Mouse (Mus musculus) embryonic facial prominence, embryonic 14.5 days (tissue): ENCODE results near the gene Cadps. TPM values are rescaled to one million over a fixed set of nuclear protein-coding genes. Genes with fewer than 3 reads are reported as not detected.

Experiments used
- ATAC-seq: fragments of 200-750 bp; cut with Nextera tagmentation; 2 replicates; pipeline ENCODE4 v1.8.0; 2017; ENCODE audit warnings: low read depth, moderate number of reproducible peaks, moderate TSS enrichment
- DNase-seq: peaks from one replicate; pipeline ENCODE4 v3.0.0-alpha.2; 2015; ENCODE audit warnings: low spot score
- H3K27ac ChIP-seq: fragments of 300-500 bp; sonication (generic); replicated peaks from 2 replicates; pipeline ENCODE4 v1.5.1; 2014; ENCODE audit warnings: low read depth, mild to moderate bottlenecking, low read length, moderate library complexity
- H3K27me3 ChIP-seq: fragments of 300-500 bp; sonication (generic); replicated peaks from 2 replicates; pipeline ENCODE4 v1.6.1; 2014; ENCODE audit warnings: low read length; ENCODE audit not compliant: control insufficient read depth, insufficient read depth
- H3K36me3 ChIP-seq: fragments of 300-500 bp; sonication (generic); 2 replicates; pipeline ENCODE4 v1.6.1; 2014; ENCODE audit warnings: low read length, mixed read lengths; ENCODE audit not compliant: control insufficient read depth, insufficient read depth
- H3K4me1 ChIP-seq: fragments of 300-500 bp; sonication (generic); 2 replicates; pipeline ENCODE4 v1.6.1; 2014; ENCODE audit warnings: antibody characterized with exemption, low read length; ENCODE audit not compliant: control insufficient read depth, insufficient read depth
- H3K4me2 ChIP-seq: fragments of 300-500 bp; sonication (generic); 2 replicates; pipeline ENCODE4 v1.6.1; 2014; ENCODE audit warnings: low read depth, mild to moderate bottlenecking, low read length, moderate library complexity, mixed read lengths
- H3K4me3 ChIP-seq: fragments of 300-500 bp; sonication (generic); 2 replicates; pipeline ENCODE4 v1.5.1; 2014; ENCODE audit warnings: low read depth, mild to moderate bottlenecking, low read length
- H3K9ac ChIP-seq: fragments of 300-500 bp; sonication (generic); 2 replicates; pipeline ENCODE4 v1.6.1; 2014; ENCODE audit warnings: low read depth, mild to moderate bottlenecking, low read length, moderate library complexity, mixed read lengths
- H3K9me3 ChIP-seq: fragments of 300-500 bp; sonication (generic); 2 replicates; pipeline ENCODE4 v1.6.1; 2016; ENCODE audit warnings: low read length; ENCODE audit not compliant: control insufficient read depth
- WGBS: fragments of 180-500 bp; shearing (Covaris S2); extraction: QIAGEN DNeasy Blood & Tissue Kit; methylation state at CpG from one replicate; pipeline ENCODE4 v1.1.7; 2014; 5-methylcytosine and 5-hydroxymethylcytosine counted together
- polyA plus RNA-seq: library from polyadenylated mRNA; unstranded; fragments of >200 nt; fragmentation: Nextera tagmentation; extraction: Ambion mirVana; gene quantifications from 2 replicates; pipeline ENCODE4 v1.2.1, GENCODE M21; 2014

The Cadps gene
- polyA plus RNA-seq, 1 experiment from 2014 or later, result 5.0 TPM

DNA sequence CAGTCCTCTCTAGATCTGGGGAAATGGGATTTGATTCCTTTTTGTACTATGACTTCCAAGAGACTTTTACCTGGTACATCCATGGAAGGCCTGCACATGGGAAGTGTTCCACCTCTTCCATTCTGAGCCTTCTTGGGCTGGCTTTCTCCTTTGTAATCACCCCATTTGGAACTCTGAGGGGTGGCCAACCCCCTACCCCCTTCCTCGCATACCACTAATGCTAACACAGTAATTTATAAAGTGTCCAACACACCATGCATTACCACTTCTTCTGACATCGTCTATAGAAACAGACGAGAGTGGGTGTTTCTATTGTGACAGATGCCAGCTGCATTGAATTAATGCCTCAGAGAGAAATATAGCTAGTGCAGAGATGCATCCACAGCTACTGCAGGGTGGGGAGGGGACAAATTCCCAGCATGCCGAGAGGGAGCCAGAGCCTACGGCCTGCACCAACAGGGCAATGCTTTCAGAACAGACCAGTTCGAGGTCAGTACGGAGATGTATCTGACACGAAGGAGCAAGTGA lies 367.8 kb downstream of the Cadps start:
- Histone ChIP-seq H3K4me1 (peaks cover 3% of the 10 kb centered on the region; the same call in 1 of the 2 replicates), H3K36me3 (no peaks in the 10 kb centered on the region), H3K27ac (no peak overlapping the region), H3K9me3 (no peaks in the 10 kb centered on the region), H3K4me3 (no peak overlapping the region), H3K9ac (no peak overlapping the region), H3K4me2 (no peak overlapping the region), H3K27me3 (no peaks in the 10 kb centered on the region; the same call in 1 of the 2 replicates)
- DNase-seq, result no peak
- WGBS, result 60% methylated on average over 8 of the region's 8 CpGs
- ATAC-seq, result no peak

DNA sequence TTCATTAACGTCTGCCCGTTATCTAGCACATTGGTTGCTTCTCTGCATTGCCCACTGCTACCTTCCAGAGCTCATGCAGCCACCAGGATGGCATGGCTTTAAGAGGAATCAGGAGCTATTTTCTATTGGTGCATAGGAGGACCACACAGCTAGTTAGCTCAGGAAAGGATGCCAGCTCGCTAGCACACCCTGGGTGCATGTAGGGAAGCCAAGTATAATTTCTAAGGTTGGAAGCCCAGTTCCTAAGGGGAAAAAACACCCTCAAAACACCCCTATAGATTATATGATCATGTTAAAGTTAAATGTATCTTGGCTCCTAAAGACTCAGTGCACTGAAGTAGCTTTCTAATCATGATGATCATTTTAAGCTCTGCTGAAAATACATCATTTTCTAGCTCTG lies 372.1 kb downstream of the Cadps start:
- no peak overlapping the region for H3K4me3 ChIP-seq
- no peak for DNase-seq
- 78% methylated on average over 3 of the region's 3 CpGs for WGBS
- H3K9ac ChIP-seq, result no peak overlapping the region
- H3K27me3 ChIP-seq, result no peaks in the 10 kb centered on the region
- H3K9me3 ChIP-seq, result no peaks in the 10 kb centered on the region
- H3K36me3 ChIP-seq, result no peaks in the 10 kb centered on the region
- H3K4me2 ChIP-seq, result no peak overlapping the region
- no peaks in the 10 kb centered on the region for H3K4me1 ChIP-seq
- ATAC-seq, result no peak
- H3K27ac ChIP-seq, result no peak overlapping the region

DNA sequence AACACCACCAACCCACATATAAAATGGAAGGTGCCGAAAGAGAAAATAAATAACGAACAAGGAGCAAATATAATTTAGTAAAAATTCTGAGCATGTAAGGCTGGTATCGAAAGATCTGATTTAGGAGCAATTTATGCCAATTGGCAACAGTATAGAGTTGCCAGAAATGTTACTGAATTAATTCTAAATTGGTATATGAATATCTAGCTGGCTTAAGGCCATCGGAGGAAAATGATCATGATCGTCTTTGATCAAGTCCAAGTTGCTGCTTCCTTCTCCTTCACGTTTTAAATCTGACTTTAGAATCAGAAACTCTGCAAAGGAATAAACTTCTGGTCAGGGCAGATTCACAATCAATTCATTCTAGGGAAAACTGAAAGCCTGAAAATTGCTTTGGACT lies 374.0 kb downstream of the Cadps start:
- H3K4me2 ChIP-seq, result no peak overlapping the region
- ATAC-seq (no peak), DNase-seq (no peak)
- no peaks in the 10 kb centered on the region for H3K4me1 ChIP-seq
- H3K9ac ChIP-seq, result no peak overlapping the region
- no peak overlapping the region for H3K27ac ChIP-seq
- no peaks in the 10 kb centered on the region for H3K36me3 ChIP-seq
- H3K4me3 ChIP-seq, result no peak overlapping the region
- no peaks in the 10 kb centered on the region for H3K27me3 ChIP-seq
- H3K9me3 ChIP-seq, result no peaks in the 10 kb centered on the region
- 89% methylated on average over 6 of the region's 6 CpGs for WGBS

DNA sequence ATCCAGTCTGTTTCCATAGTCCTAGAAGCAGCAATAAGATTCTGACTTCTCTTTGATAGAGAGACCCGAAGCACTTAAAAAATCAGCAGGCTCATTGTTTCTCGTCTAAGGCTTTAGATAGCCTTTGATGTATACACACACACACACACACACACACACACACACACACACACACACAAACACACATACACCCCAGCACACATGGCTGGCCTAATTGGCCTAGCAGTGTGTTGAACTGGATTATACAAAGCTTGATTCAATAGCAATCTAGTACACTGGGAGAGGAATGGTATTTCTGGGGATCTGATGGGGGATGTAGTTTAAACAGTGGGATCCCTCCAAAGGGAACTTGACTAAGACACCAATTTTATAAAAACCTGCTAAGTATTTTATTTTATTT lies 381.9 kb downstream of the Cadps start:
- Histone ChIP-seq H3K9ac (no peak overlapping the region), H3K4me1 (no peaks in the 10 kb centered on the region), H3K27ac (no peak overlapping the region), H3K9me3 (no peaks in the 10 kb centered on the region), H3K4me2 (no peak overlapping the region), H3K4me3 (no peak overlapping the region), H3K36me3 (no peaks in the 10 kb centered on the region), H3K27me3 (no peaks in the 10 kb centered on the region)
- ATAC-seq, result no peak
- WGBS, result 64% methylated on average over 2 of the region's 2 CpGs
- DNase-seq, result no peak

DNA sequence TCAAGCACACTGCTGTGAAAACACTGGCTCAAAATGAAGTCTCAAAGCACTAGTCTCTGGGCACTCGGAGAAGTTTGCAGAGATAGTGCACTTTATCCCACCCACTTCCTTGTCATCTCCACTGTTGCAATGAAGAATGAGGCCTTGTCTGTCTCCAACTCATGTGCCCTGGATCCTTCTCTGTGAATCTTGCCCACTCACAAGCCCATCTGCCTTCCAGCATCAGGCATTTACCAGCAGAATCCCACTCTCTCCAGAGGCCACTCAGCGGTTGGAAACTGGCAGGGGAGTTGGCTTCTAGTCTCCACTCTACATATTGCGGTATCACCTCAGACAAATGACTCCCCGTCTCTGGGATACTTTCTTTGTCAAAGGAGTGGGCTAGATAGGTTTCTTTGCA lies 384.9 kb downstream of the Cadps start:
- H3K4me2 ChIP-seq, result no peak overlapping the region
- DNase-seq (no peak), ATAC-seq (no peak)
- no peaks in the 10 kb centered on the region for H3K9me3 ChIP-seq
- no peaks in the 10 kb centered on the region for H3K27me3 ChIP-seq
- no peaks in the 10 kb centered on the region for H3K36me3 ChIP-seq
- no peaks in the 10 kb centered on the region for H3K4me1 ChIP-seq
- no peak overlapping the region for H3K27ac ChIP-seq
- no peak overlapping the region for H3K4me3 ChIP-seq
- H3K9ac ChIP-seq, result no peak overlapping the region
- 87% methylated on average over 4 of the region's 4 CpGs for WGBS

DNA sequence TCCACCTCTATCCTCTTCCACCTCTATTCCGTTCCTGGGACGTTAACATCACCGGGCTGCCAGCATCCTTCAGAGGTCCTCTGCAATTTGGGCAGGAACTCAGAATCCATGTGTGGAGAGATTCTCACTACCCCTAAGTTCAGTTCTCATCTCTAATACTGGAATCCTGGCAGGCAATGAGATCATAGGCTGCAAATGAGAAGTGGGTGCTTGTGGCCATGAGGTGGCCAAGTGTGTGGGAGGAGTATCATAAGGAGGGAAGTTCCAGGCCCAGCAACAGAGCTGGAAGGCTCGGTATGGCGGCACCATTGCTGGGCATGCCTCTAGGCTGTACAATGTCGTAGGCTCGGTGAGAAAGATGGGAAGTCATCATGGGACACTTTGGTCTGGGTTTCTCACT lies 385.5 kb downstream of the Cadps start:
- H3K4me2 ChIP-seq, result no peak overlapping the region
- H3K9ac ChIP-seq, result no peak overlapping the region
- WGBS, result 75% methylated on average over 7 of the region's 7 CpGs
- no peaks in the 10 kb centered on the region for H3K4me1 ChIP-seq
- no peak for DNase-seq
- no peaks in the 10 kb centered on the region for H3K36me3 ChIP-seq
- no peak for ATAC-seq
- H3K9me3 ChIP-seq, result no peaks in the 10 kb centered on the region
- no peaks in the 10 kb centered on the region for H3K27me3 ChIP-seq
- no peak overlapping the region for H3K4me3 ChIP-seq
- H3K27ac ChIP-seq, result no peak overlapping the region

DNA sequence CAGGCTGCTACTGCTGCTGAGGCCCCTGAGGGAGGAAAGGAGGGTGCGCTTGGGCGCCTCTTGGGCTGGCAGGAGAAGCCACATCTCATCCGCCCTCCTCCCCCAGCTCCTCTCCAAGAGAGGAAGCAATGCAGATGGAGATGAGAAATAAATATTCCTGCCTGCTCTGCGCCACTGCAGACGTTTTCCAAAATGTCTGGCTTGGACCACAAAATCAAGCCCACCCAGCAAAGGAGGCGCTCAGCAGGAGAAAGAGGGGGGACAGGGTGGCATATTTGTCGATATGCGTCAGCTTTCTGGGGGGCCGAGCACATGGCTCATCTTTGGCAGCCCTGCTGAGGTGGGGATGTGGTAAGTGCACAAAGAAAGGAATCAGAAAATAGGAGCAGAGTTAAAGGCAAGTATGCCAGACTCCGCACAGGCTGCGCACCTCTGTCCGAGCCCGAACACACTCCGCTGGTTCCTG lies 385.9 kb downstream of the Cadps start:
- Histone ChIP-seq H3K4me2 (no peak overlapping the region), H3K9ac (no peak overlapping the region), H3K36me3 (no peaks in the 10 kb centered on the region), H3K27ac (no peak overlapping the region), H3K4me1 (no peaks in the 10 kb centered on the region), H3K27me3 (no peaks in the 10 kb centered on the region), H3K4me3 (no peak overlapping the region), H3K9me3 (no peaks in the 10 kb centered on the region)
- DNase-seq (peak; percentile 14), ATAC-seq (no peak)
- WGBS, result 70% methylated on average over 14 of the region's 14 CpGs

DNA sequence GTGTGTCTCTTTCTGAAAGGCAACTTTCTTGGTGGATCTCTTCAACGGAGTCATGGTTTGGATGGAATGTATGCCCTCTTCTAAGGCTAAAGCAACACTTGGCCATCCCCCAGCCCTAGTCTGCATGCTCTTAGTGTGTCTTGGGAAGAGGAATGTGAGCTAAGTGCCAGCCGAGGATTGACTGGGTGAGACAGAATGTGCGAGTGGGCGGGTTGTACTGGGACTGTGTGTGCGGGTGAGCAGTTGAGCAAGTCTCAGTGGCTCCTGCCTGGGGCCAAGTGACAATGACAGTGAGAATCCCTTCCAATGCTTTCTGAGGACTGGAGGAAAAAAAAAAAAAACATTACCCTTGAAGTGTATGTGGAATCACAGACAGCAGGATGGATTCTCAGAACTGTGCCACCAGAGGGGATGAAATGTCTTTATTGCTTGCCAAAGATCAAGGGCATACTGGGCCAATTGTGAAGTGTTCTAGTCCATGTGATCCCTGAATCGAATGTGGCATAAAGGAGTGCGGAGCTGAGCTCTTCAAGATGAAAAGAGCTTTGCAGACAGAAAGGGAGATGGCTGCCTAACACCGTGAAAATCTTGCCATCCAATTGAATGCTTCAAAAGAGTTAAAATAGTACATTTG lies 394.7 kb downstream of the Cadps start:
- Histone ChIP-seq H3K27ac (no peak overlapping the region), H3K4me3 (no peak overlapping the region), H3K9ac (no peak overlapping the region), H3K9me3 (no peaks in the 10 kb centered on the region), H3K36me3 (no peaks in the 10 kb centered on the region), H3K4me2 (no peak overlapping the region), H3K4me1 (no peaks in the 10 kb centered on the region), H3K27me3 (no peaks in the 10 kb centered on the region)
- 70% methylated on average over 8 of the region's 8 CpGs for WGBS
- no peak for DNase-seq
- ATAC-seq, result no peak

DNA sequence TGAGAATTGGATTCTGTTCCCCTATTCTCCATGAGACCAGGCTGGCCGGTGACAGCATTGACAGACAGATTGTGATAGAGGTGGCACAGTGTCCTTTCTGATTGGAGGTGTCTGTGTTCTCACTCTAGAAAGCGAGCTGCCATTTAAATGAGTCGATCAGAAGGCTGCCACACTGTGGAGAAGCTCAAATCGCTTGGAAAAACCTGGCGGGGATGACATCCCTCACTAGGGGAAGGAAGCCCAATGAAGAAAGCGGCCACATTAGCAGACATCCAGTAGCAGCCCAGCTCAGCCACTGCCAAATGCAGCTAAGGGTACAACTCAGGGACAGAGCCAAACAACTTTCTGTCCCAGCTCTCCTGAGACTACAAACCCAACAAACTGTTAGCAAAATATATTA lies 397.6 kb downstream of the Cadps start:
- Histone ChIP-seq H3K36me3 (no peaks in the 10 kb centered on the region), H3K27ac (no peak overlapping the region), H3K9ac (no peak overlapping the region), H3K9me3 (no peaks in the 10 kb centered on the region), H3K4me3 (no peak overlapping the region), H3K4me1 (no peaks in the 10 kb centered on the region), H3K4me2 (no peak overlapping the region), H3K27me3 (no peaks in the 10 kb centered on the region)
- WGBS, result 60% methylated on average over 6 of the region's 6 CpGs
- no peak for ATAC-seq
- no peak for DNase-seq
